Mouse (Mus musculus) spleen, adult 2 months (tissue): ENCODE results near the gene Tasp1. TPM values are rescaled to one million over a fixed set of nuclear protein-coding genes. Genes with fewer than 3 reads are reported as not detected.

Experiments
- DNase-seq, 2 experiments: peaks; one replicate each; pipeline versions ENCODE4 v3.0.0 to v3.0.0-alpha.2; 2012 to 2021; ENCODE audit warnings: low spot score in 2 of 2, low read depth in 1 of 2
- H3K27ac ChIP-seq: fragments of 200-500 bp; 2 replicates; pipeline ENCODE4 v1.5.1; 2012; ENCODE audit warnings: low read length, inconsistent platforms; ENCODE audit not compliant: insufficient read depth
- H3K27me3 ChIP-seq: fragments of 200-500 bp; 2 replicates; pipeline ENCODE4 v1.6.1; 2012; ENCODE audit warnings: mild to moderate bottlenecking, moderate library complexity, low read length, inconsistent platforms; ENCODE audit not compliant: control insufficient read depth, insufficient read depth
- H3K36me3 ChIP-seq: fragments of 200-500 bp; 2 replicates; pipeline ENCODE4 v1.6.1; 2012; ENCODE audit warnings: mild to moderate bottlenecking, low read length, inconsistent platforms; ENCODE audit not compliant: control insufficient read depth, insufficient read depth
- H3K4me1 ChIP-seq: fragments of 200-500 bp; 2 replicates; pipeline ENCODE4 v1.6.1; 2011; ENCODE audit warnings: inconsistent platforms; ENCODE audit not compliant: control insufficient read depth, insufficient read depth, insufficient read length
- H3K4me3 ChIP-seq: fragments of 200-500 bp; 2 replicates; pipeline ENCODE4 v1.5.1; 2011; ENCODE audit warnings: mild to moderate bottlenecking, inconsistent platforms; ENCODE audit not compliant: insufficient read depth, insufficient read length; ENCODE audit errors: extremely low read depth
- CTCF ChIP-seq: fragments of 200-500 bp; IDR thresholded peaks from 2 replicates; pipeline ENCODE4 v1.5.1; 2011; ENCODE audit warnings: mild to moderate bottlenecking, inconsistent platforms; ENCODE audit not compliant: insufficient read depth, insufficient read length, insufficient replicate concordance; ENCODE audit errors: extremely low read depth
- POLR2A ChIP-seq: fragments of 200-500 bp; IDR thresholded peaks from 2 replicates; pipeline ENCODE4 v1.6.1; 2011; ENCODE audit warnings: low read depth, low read length, inconsistent platforms
- WGBS: fragments of 180-500 bp; shearing (Covaris S2); methylation state at CpG from one replicate; pipeline ENCODE4 v1.1.7; 2018; 5-methylcytosine and 5-hydroxymethylcytosine counted together
- polyA plus RNA-seq: library from polyadenylated mRNA; depleted of rRNA; stranded (reverse); fragments of >200 nt; gene quantifications from 2 replicates; pipeline ENCODE4 v1.2.3, GENCODE M21; 2012; rRNA removed

Tasp1 gene
- 2.1 TPM in 2 replicates for polyA plus RNA-seq

GRCm38 (mm10) chr2:140066353-140067314 lies at the start of gene Tasp1:
Gene Tasp1, minus strand, starts transcription at chr2:140066805.
- Histone ChIP-seq H3K4me3 (peak within 1 kb of the TSS; percentile 83), H3K4me1 (peaks cover 2% of the 10 kb centered on the region; the same call in 1 of the 2 replicates), H3K27ac (peak within 1 kb of the TSS; percentile 84), H3K36me3 (no peaks in the 10 kb centered on the region), H3K27me3 (no peaks in the 10 kb centered on the region)
- WGBS = under 1% methylated on average over 68 of the region's 68 CpGs
- no peak for TF ChIP-seq CTCF
- peak; percentile 78; the same call in 1 of the 2 replicates for TF ChIP-seq POLR2A
- DNase-seq = peak; percentile 82 to 87

- Histone ChIP-seq H3K36me3 (no peaks in the 10 kb centered on the region), H3K4me1 (no peaks in the 10 kb centered on the region), H3K4me3 (no peak overlapping the region), H3K27me3 (no peaks in the 10 kb centered on the region), H3K27ac (no peak overlapping the region)
- TF ChIP-seq POLR2A (no peak), CTCF (no peak)
- 76% methylated on average over 8 of the region's 8 CpGs for WGBS
- no peak for DNase-seq
Observed at GRCm38 (mm10) chr2:140113851-140114250, 47.2 kb upstream of the Tasp1 start.

- 50% methylated on average over 1 of the region's 1 CpGs for WGBS
- no peak overlapping the region for H3K4me3 ChIP-seq
- no peak for DNase-seq
- H3K4me1 ChIP-seq = no peaks in the 10 kb centered on the region
- TF ChIP-seq POLR2A (no peak), CTCF (no peak)
- no peaks in the 10 kb centered on the region for H3K36me3 ChIP-seq
- no peaks in the 10 kb centered on the region for H3K27me3 ChIP-seq
- no peak overlapping the region for H3K27ac ChIP-seq
Observed at GRCm38 (mm10) chr2:140108945-140109344, 42.3 kb upstream of the Tasp1 start.

- no peak for TF ChIP-seq POLR2A
- no peak for TF ChIP-seq CTCF
- no peak overlapping the region for H3K4me3 ChIP-seq
- H3K36me3 ChIP-seq = no peaks in the 10 kb centered on the region
- DNase-seq = no peak
- no peaks in the 10 kb centered on the region for H3K27me3 ChIP-seq
- no peak overlapping the region for H3K27ac ChIP-seq
- H3K4me1 ChIP-seq = no peaks in the 10 kb centered on the region
- WGBS = 88% methylated on average over 4 of the region's 4 CpGs
Observed at GRCm38 (mm10) chr2:140107641-140108040, 41.0 kb upstream of the Tasp1 start.

- Histone ChIP-seq H3K27ac (no peak overlapping the region), H3K36me3 (no peaks in the 10 kb centered on the region), H3K27me3 (no peaks in the 10 kb centered on the region), H3K4me1 (no peaks in the 10 kb centered on the region), H3K4me3 (no peak overlapping the region)
- TF ChIP-seq POLR2A (no peak), CTCF (no peak)
- DNase-seq = no peak
- WGBS = 59% methylated on average over 3 of the region's 3 CpGs
Observed at GRCm38 (mm10) chr2:140104951-140105350, 38.3 kb upstream of the Tasp1 start.

- DNase-seq = no peak
- Histone ChIP-seq H3K4me3 (no peak overlapping the region), H3K36me3 (no peaks in the 10 kb centered on the region), H3K4me1 (no peaks in the 10 kb centered on the region), H3K27ac (no peak overlapping the region), H3K27me3 (no peaks in the 10 kb centered on the region)
- TF ChIP-seq POLR2A (no peak), CTCF (no peak)
- 84% methylated on average over 3 of the region's 3 CpGs for WGBS
Observed at GRCm38 (mm10) chr2:140100551-140101474, 34.2 kb upstream of the Tasp1 start.
